Mouse (Mus musculus): Measurements from ENCODE around the gene Mipol1. TPM values are rescaled to one million over a fixed set of nuclear protein-coding genes. Genes with fewer than 3 reads are reported as not detected.

The Mipol1 gene
- 5.3 and 5.6 TPM in 2 replicates for polyA plus RNA-seq (2015; fragmentation: Nextera tagmentation; extraction: Ambion mirVana)

- Histone ChIP-seq H3K27me3 (no peaks in the 10 kb centered on the region), H3K36me3 (no peaks in the 10 kb centered on the region), H3K4me3 (peak within 1 kb of the TSS; percentile 73), H3K4me1 (replicated peaks) (peaks cover 7% of the 10 kb centered on the region), H3K9ac (peak within 1 kb of the TSS; percentile 80), H3K27ac (peak within 1 kb of the TSS; percentile 86), H3K4me2 (peak within 1 kb of the TSS; percentile 55), H3K9me3 (no peaks in the 10 kb centered on the region)
- peak; percentile 98 for ATAC-seq (ENCODE audit: low FRiP score)
- WGBS, result under 1% methylated on average over 57 of the region's 58 CpGs
Observed at GRCm38 (mm10) chr12:57230192-57230706, at the start of gene Mipol1, which contains the start of gene Prps1l3. Gene Mipol1, plus strand, starts transcription at chr12:57230427. Gene Prps1l3, plus strand, starts transcription at chr12:57230412.

DNA sequence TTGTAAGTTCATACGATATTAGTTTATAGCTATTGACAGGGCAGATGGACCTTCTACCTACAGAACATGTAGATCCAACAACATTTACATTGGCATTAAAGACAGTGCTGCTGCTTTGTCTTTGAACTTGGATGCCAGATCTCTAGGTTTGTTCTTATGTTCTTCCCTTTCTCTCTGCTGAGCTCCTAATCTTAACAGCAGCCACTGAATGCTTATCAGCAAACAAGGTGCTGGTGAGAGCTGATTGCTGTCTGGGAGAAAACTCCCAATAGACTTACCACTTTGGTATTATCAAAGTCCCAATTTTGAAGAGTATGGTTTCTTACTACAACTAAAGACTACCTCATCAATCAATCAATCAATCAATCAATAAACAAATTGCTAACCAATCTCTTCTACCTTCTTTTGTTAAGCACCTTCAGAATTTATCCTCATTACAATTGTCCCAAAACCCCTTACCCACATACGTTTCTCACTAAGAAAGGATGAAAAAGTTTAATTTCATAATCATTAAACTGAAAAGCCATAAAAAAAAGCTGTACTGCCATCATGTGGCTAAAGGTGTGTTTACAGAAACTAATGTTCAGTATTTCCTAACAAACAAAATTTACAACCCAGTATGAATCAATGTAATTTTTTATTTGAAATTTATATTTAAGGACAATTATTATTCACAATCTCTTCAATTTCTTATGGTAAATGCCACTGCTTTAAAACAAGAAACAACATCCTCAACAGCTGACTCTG lies 45.7 kb upstream of the Mipol1 start:
- Histone ChIP-seq H3K36me3 (no peaks in the 10 kb centered on the region), H3K4me3 (no peak overlapping the region), H3K9me3 (no peaks in the 10 kb centered on the region), H3K4me2 (no peak overlapping the region), H3K27me3 (0 out of 2 replicates have a peak, but pooled peaks cover 3% of the 10 kb centered on the region), H3K4me1 (replicated peaks) (peaks cover 5% of the 10 kb centered on the region), H3K27ac (no peak overlapping the region), H3K9ac (no peak overlapping the region)
- WGBS, result 67% methylated on average over 2 of the region's 2 CpGs
- ATAC-seq (ENCODE audit: low FRiP score), result no peak

GRCm38 (mm10) chr12:57185475-57185874 lies 44.8 kb upstream of the Mipol1 start:
- Histone ChIP-seq H3K27ac (no peak overlapping the region), H3K9ac (no peak overlapping the region), H3K36me3 (no peaks in the 10 kb centered on the region), H3K27me3 (0 out of 2 replicates have a peak, but pooled peaks cover 3% of the 10 kb centered on the region), H3K4me1 (replicated peaks) (no peaks in the 10 kb centered on the region), H3K4me2 (no peak overlapping the region), H3K9me3 (no peaks in the 10 kb centered on the region), H3K4me3 (no peak overlapping the region)
- no peak for ATAC-seq (ENCODE audit: low FRiP score)
- 0% methylated on average over 1 of the region's 1 CpGs for WGBS

GRCm38 (mm10) chr12:57186126-57186525 lies 44.1 kb upstream of the Mipol1 start:
- Histone ChIP-seq H3K4me3 (no peak overlapping the region), H3K27me3 (0 out of 2 replicates have a peak, but pooled peaks cover 6% of the 10 kb centered on the region), H3K4me1 (replicated peaks) (no peaks in the 10 kb centered on the region), H3K9ac (no peak overlapping the region), H3K36me3 (no peaks in the 10 kb centered on the region), H3K4me2 (no peak overlapping the region), H3K9me3 (no peaks in the 10 kb centered on the region), H3K27ac (no peak overlapping the region)
- WGBS, result 77% methylated on average over 2 of the region's 2 CpGs
- ATAC-seq (ENCODE audit: low FRiP score), result no peak

DNA sequence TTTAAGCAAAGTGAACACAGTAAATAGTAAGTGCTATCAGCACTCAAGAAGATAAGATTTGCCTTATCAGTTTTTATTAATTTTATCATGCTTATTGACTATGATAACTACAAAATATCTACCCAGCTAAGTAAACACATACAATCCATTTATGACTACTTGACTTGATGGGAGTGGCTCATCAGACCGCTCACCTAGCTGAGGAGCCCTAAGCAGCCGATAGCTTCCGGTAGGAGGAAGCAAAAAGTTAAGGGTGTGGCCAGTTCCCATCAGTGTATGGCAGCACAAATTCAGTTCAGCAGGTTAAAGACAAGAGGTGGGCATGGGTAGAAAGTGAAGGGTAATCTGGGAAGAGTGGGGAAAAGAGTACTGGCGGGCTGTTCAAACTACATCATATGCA lies 43.2 kb upstream of the Mipol1 start:
- Histone ChIP-seq H3K4me1 (replicated peaks) (no peaks in the 10 kb centered on the region), H3K36me3 (no peaks in the 10 kb centered on the region), H3K4me2 (no peak overlapping the region), H3K9ac (no peak overlapping the region), H3K4me3 (no peak overlapping the region), H3K27me3 (0 out of 2 replicates have a peak, but pooled peaks cover 6% of the 10 kb centered on the region), H3K9me3 (no peaks in the 10 kb centered on the region), H3K27ac (no peak overlapping the region)
- WGBS, result 92% methylated on average over 4 of the region's 4 CpGs
- ATAC-seq (ENCODE audit: low FRiP score), result no peak

DNA sequence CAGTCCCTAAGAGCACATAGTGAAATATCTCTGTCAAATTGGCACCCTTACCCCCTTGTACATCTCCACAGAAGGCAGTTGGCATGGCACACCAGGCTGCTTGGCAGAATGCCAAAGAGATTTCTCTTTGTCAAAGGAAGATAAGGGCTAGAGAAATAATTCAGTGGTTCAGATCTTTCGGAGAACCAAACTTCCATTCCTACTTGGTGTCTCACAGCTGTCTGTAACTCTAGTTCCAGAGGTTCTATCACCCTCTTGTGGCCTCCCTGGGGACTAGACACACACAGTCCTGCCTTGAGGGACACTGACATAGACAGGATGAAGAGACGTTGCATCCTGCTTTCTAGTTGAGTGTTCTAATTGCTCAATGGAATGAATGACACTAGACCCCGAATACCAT lies 35.6 kb upstream of the Mipol1 start:
- Histone ChIP-seq H3K4me3 (no peak overlapping the region), H3K27me3 (peaks cover 30% of the 10 kb centered on the region), H3K9me3 (no peaks in the 10 kb centered on the region), H3K36me3 (no peaks in the 10 kb centered on the region), H3K4me2 (no peak overlapping the region), H3K27ac (no peak overlapping the region), H3K4me1 (replicated peaks) (peaks cover 11% of the 10 kb centered on the region), H3K9ac (no peak overlapping the region)
- WGBS, result 27% methylated on average over 3 of the region's 3 CpGs
- no peak for ATAC-seq (ENCODE audit: low FRiP score)

- Histone ChIP-seq H3K27me3 (peaks cover 27% of the 10 kb centered on the region), H3K9me3 (no peaks in the 10 kb centered on the region), H3K9ac (peak overlapping the region; percentile 63; the same call in 1 of the 2 replicates), H3K4me1 (replicated peaks) (peaks cover 11% of the 10 kb centered on the region), H3K27ac (no peak overlapping the region), H3K4me3 (peak overlapping the region; percentile 44), H3K36me3 (no peaks in the 10 kb centered on the region), H3K4me2 (peak overlapping the region; percentile 74)
- no peak for ATAC-seq (ENCODE audit: low FRiP score)
- WGBS, result 7% methylated on average over 8 of the region's 8 CpGs
Observed at GRCm38 (mm10) chr12:57196286-57196607, 34.0 kb upstream of the Mipol1 start.

DNA sequence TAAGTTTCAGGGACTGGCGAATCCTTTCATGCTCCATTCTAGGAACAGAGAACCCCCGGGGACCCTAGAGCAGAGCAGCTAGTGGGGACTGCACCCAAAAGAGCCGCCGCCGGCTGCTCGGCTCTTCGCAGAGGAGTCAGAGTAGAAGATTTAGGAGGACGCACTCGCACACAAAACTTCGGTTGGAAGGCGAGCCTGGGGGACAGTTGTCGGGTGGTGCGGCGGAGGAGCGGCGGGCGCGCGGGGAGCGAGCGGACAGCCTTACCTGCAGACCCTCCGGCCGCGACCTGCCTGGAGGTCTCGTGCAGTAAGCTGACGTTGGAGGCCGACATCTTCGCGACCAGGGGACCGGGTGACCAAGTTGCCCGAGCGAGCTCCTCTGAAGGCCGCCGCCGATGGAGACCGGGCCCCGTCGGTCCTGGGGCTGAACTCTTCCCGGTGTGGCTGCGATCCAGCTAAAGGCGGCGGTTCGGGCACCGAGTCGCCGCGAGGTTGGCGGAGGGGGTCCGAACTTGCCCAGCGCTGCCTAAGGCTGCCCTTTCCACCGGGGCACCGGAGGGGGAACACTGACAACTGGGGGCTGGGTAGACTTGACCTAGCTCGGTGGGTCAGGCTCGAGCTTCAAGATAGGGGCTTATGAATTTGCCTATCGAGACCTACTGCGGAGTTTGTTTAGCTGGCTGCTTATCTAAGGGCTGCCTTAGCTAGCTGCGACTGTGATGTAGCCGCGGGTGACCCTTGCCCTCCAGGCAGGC lies 33.4 kb upstream of the Mipol1 start:
- Histone ChIP-seq H3K9ac (peak overlapping the region; percentile 63), H3K27ac (no peak overlapping the region), H3K36me3 (no peaks in the 10 kb centered on the region), H3K4me1 (replicated peaks) (peaks cover 11% of the 10 kb centered on the region), H3K27me3 (peaks cover 27% of the 10 kb centered on the region), H3K4me2 (peak overlapping the region; percentile 74), H3K9me3 (no peaks in the 10 kb centered on the region), H3K4me3 (peak overlapping the region; percentile 44)
- ATAC-seq (ENCODE audit: low FRiP score), result peak; percentile 54; the same call in 1 of the 2 replicates
- under 1% methylated on average over 59 of the region's 59 CpGs for WGBS

DNA sequence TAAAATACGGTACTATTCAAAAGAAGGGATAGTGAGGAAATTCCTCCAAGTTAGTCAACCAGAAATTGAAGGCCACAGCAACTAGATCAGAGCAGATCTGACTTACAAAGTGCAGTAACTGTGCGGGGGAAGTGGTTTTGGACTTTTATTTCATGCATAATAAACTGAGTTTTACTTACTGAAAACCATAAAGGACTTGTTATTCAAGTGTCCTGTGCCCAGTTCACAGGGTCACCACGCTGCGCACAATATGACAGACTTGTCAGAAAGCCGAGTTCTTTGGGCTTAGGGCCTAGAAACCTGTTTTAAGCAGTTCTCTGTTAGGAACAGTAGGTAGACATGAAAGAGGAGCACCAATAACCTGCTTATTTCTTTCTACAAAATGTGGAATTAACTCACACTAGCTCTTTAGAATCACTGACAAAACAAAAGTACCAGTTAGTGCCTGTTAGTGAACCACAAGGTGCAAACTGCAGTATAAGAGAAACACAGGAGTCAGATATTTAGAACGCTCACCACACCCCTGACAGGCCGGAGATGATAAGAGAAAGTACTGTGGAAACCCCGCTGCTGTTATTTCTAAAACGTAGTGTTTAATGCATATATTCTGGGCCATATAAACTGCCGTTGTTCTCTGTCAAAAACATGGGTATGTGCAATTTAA lies 32.7 kb upstream of the Mipol1 start, which contains the start of gene Slc25a21:
Gene Slc25a21, minus strand, starts transcription at position 110 of the 664 bp plus-strand sequence.
- H3K27me3 ChIP-seq, result peaks cover 27% of the 10 kb centered on the region
- peaks cover 11% of the 10 kb centered on the region for H3K4me1 ChIP-seq (replicated peaks)
- 46% methylated on average over 10 of the region's 10 CpGs for WGBS
- peak within 1 kb of the TSS; percentile 74 for H3K4me2 ChIP-seq
- no peaks in the 10 kb centered on the region for H3K9me3 ChIP-seq
- peak within 1 kb of the TSS; percentile 63 for H3K9ac ChIP-seq
- ATAC-seq (ENCODE audit: low FRiP score), result no peak
- peak within 1 kb of the TSS; percentile 44 for H3K4me3 ChIP-seq
- H3K36me3 ChIP-seq, result no peaks in the 10 kb centered on the region
- no peak within 1 kb of the TSS for H3K27ac ChIP-seq

- Histone ChIP-seq H3K9me3 (no peaks in the 10 kb centered on the region), H3K27ac (no peak overlapping the region), H3K4me2 (no peak overlapping the region), H3K9ac (no peak overlapping the region), H3K27me3 (peaks cover 27% of the 10 kb centered on the region), H3K36me3 (no peaks in the 10 kb centered on the region), H3K4me1 (replicated peaks) (peaks cover 11% of the 10 kb centered on the region), H3K4me3 (no peak overlapping the region)
- peak; percentile 36; the same call in 1 of the 2 replicates for ATAC-seq (ENCODE audit: low FRiP score)
Observed at GRCm38 (mm10) chr12:57198269-57198668, 32.0 kb upstream of the Mipol1 start.

DNA sequence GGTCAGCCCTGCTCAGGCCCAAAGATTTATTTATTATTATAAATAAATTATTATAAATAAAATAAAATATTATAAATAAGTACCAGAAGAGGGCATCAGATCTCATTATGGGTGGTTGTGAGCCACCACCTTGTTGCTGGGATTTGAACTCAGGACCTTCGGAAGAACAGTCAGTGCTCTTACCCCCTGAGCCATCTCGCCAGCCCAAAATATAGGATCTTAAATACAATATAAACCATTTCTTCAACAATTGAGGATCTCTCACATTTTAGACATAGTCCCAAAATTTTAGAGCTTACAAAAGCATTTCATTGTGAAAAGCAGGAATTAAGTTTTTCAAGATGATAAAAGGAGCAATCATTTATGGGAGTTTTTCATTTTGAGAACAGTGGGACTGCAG lies 30.8 kb upstream of the Mipol1 start:
- peaks cover 27% of the 10 kb centered on the region for H3K27me3 ChIP-seq
- H3K4me3 ChIP-seq, result no peak overlapping the region
- no peaks in the 10 kb centered on the region for H3K36me3 ChIP-seq
- H3K4me2 ChIP-seq, result no peak overlapping the region
- H3K27ac ChIP-seq, result no peak overlapping the region
- H3K9me3 ChIP-seq, result no peaks in the 10 kb centered on the region
- H3K4me1 ChIP-seq (replicated peaks), result peaks cover 11% of the 10 kb centered on the region
- no peak overlapping the region for H3K9ac ChIP-seq
- no peak for ATAC-seq (ENCODE audit: low FRiP score)
- 97% methylated on average over 2 of the region's 2 CpGs for WGBS

GRCm38 (mm10) chr12:57201901-57202300 lies 28.3 kb upstream of the Mipol1 start:
- Histone ChIP-seq H3K9ac (no peak overlapping the region), H3K9me3 (no peaks in the 10 kb centered on the region), H3K4me3 (no peak overlapping the region), H3K27me3 (peaks cover 15% of the 10 kb centered on the region), H3K27ac (no peak overlapping the region), H3K4me2 (no peak overlapping the region), H3K4me1 (replicated peaks) (peaks cover 4% of the 10 kb centered on the region), H3K36me3 (no peaks in the 10 kb centered on the region)
- WGBS, result 98% methylated on average over 3 of the region's 3 CpGs
- no peak for ATAC-seq (ENCODE audit: low FRiP score)

Measured in hindbrain, embryonic 13.5 days (tissue).